Mouse (Mus musculus): ENCODE results near the gene Wif1. TPM values are rescaled to one million over a fixed set of nuclear protein-coding genes. Genes with fewer than 3 reads are reported as not detected.
A peak's percentile ranks its signal among the peaks of the same experiment; 100 is the strongest.

Wif1 gene
- polyA plus RNA-seq, 1 experiment from 2014 or later = 50.8 TPM

- no peaks in the 10 kb centered on the region for H3K4me1 ChIP-seq (ENCODE audit: control insufficient read depth, insufficient read depth, low read length)
- H3K27me3 ChIP-seq (ENCODE audit: control insufficient read depth, insufficient read depth, low read length) = no peaks in the 10 kb centered on the region
- H3K9me3 ChIP-seq (ENCODE audit: control insufficient read depth, low read length) = no peaks in the 10 kb centered on the region
- no peak overlapping the region for H3K9ac ChIP-seq (ENCODE audit: low read length)
- 6% methylated on average over 6 of the region's 6 CpGs for WGBS
- H3K4me3 ChIP-seq (ENCODE audit: low read depth, low read length) = no peak overlapping the region
- ATAC-seq (ENCODE audit: insufficient number of reproducible peaks, low FRiP score, low TSS enrichment, low read depth) (no peak), DNase-seq (ENCODE audit: low spot score) (no peak)
- H3K27ac ChIP-seq (replicated peaks; ENCODE audit: low read depth, low read length) = no peak overlapping the region
- no peak overlapping the region for H3K4me2 ChIP-seq (ENCODE audit: low read depth, severe bottlenecking)
- no peaks in the 10 kb centered on the region for H3K36me3 ChIP-seq (ENCODE audit: control insufficient read depth, insufficient read depth, low read length)
Observed at GRCm38 (mm10) chr10:121089312-121089711, 55.6 kb downstream of the Wif1 start.

GRCm38 (mm10) chr10:121090006-121090405, 56.2 kb downstream of the Wif1 start:
- H3K9ac ChIP-seq (ENCODE audit: low read length) = no peak overlapping the region
- H3K4me3 ChIP-seq (ENCODE audit: low read depth, low read length) = no peak overlapping the region
- H3K36me3 ChIP-seq (ENCODE audit: control insufficient read depth, insufficient read depth, low read length) = no peaks in the 10 kb centered on the region
- no peak overlapping the region for H3K27ac ChIP-seq (replicated peaks; ENCODE audit: low read depth, low read length)
- no peaks in the 10 kb centered on the region for H3K9me3 ChIP-seq (ENCODE audit: control insufficient read depth, low read length)
- H3K4me1 ChIP-seq (ENCODE audit: control insufficient read depth, insufficient read depth, low read length) = no peaks in the 10 kb centered on the region
- ATAC-seq (ENCODE audit: insufficient number of reproducible peaks, low FRiP score, low TSS enrichment, low read depth) (no peak), DNase-seq (ENCODE audit: low spot score) (no peak)
- no peak overlapping the region for H3K4me2 ChIP-seq (ENCODE audit: low read depth, severe bottlenecking)
- no peaks in the 10 kb centered on the region for H3K27me3 ChIP-seq (ENCODE audit: control insufficient read depth, insufficient read depth, low read length)
- 34% methylated on average over 8 of the region's 8 CpGs for WGBS

DNA sequence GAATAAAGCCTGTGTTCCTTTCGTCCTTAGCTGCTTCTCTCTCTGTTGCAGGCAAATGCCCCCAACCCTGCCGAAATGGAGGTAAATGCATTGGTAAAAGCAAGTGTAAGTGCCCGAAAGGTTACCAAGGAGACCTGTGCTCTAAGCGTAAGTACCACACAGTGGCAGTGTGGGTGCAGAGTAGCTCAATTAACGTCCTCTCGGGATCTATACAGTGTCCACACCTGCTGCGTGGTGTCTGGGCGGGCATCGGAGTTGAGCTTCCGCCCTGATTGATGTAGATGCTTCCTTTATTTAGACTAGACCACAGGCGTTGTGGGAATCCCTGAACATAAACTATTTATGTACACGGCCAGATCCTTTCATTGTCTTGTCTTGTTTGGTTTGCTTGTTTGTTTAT, 62.2 kb downstream of the Wif1 start:
- no peaks in the 10 kb centered on the region for H3K9me3 ChIP-seq (ENCODE audit: control insufficient read depth, low read length)
- H3K4me3 ChIP-seq (ENCODE audit: low read depth, low read length) = no peak overlapping the region
- H3K4me2 ChIP-seq (ENCODE audit: low read depth, severe bottlenecking) = no peak overlapping the region
- H3K36me3 ChIP-seq (ENCODE audit: control insufficient read depth, insufficient read depth, low read length) = no peaks in the 10 kb centered on the region
- H3K4me1 ChIP-seq (ENCODE audit: control insufficient read depth, insufficient read depth, low read length) = peaks cover 9% of the 10 kb centered on the region; the same call in 1 of the 2 replicates
- no peak for ATAC-seq (ENCODE audit: insufficient number of reproducible peaks, low FRiP score, low TSS enrichment, low read depth)
- no peak overlapping the region for H3K9ac ChIP-seq (ENCODE audit: low read length)
- no peak for DNase-seq (ENCODE audit: low spot score)
- H3K27ac ChIP-seq (replicated peaks; ENCODE audit: low read depth, low read length) = no peak overlapping the region
- WGBS = 64% methylated on average over 12 of the region's 12 CpGs
- H3K27me3 ChIP-seq (ENCODE audit: control insufficient read depth, insufficient read depth, low read length) = no peaks in the 10 kb centered on the region

DNA sequence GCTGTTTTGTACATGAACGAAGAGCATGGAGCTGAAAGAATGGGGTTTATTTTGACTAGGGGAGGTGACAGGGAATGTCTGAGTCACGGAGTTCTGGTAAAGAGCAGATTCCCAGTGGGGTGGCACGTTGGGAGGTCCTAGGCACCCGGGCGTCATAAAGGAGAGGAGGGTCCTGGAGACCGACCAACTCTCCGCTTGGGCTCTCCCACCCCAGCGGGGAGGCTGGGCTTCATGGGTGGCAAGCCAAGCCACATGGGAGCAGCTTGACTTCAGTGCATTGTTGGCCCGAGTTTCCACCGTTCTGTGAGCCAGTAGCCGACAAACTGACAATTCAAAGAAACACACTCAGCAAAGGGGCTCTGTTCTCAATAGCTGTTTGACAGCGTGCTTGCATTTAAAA, 64.5 kb downstream of the Wif1 start:
- H3K9ac ChIP-seq (ENCODE audit: low read length) = no peak overlapping the region
- no peaks in the 10 kb centered on the region for H3K9me3 ChIP-seq (ENCODE audit: control insufficient read depth, low read length)
- H3K4me1 ChIP-seq (ENCODE audit: control insufficient read depth, insufficient read depth, low read length) = peaks cover 9% of the 10 kb centered on the region; the same call in 1 of the 2 replicates
- WGBS = 78% methylated on average over 12 of the region's 12 CpGs
- H3K4me3 ChIP-seq (ENCODE audit: low read depth, low read length) = no peak overlapping the region
- ATAC-seq (ENCODE audit: insufficient number of reproducible peaks, low FRiP score, low TSS enrichment, low read depth) (no peak), DNase-seq (ENCODE audit: low spot score) (no peak)
- no peak overlapping the region for H3K4me2 ChIP-seq (ENCODE audit: low read depth, severe bottlenecking)
- no peaks in the 10 kb centered on the region for H3K36me3 ChIP-seq (ENCODE audit: control insufficient read depth, insufficient read depth, low read length)
- H3K27me3 ChIP-seq (ENCODE audit: control insufficient read depth, insufficient read depth, low read length) = no peaks in the 10 kb centered on the region
- H3K27ac ChIP-seq (replicated peaks; ENCODE audit: low read depth, low read length) = no peak overlapping the region

DNA sequence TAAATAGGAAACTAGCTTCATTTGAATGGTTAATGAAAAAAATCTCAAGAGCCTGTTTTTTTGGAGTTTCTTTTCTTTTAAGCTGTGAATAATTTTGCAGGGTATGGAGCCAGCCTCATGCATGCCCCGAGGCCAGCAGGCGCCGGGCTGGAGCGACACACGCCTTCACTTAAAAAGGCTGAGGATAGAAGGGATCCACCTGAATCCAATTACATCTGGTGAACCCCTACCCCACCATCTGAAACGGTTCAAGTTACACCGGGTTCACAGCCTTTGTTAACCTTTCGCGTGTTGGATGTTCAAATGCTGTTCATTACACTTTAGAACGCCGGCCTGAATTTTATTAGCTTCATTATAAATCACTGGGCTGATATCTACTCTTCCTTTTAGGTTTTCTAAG, 65.9 kb downstream of the Wif1 start:
- no peak overlapping the region for H3K27ac ChIP-seq (replicated peaks; ENCODE audit: low read depth, low read length)

DNA sequence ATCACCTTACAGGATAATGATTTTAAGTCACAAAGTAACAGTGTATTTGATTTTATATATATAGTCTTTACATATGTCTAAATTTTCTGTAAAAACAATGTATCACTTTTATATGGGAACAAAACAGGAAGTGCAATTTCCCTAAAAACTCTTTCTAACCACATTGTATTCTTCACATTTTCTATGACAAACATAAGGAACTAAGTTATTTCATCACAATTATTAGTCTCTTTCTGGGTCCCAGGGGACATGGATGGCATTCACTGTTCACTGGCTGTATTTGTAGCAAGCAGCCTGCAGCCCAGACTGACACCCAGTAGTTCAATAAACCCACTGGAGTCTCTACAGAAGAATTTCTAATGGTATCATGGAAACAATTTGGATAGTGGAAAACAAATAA, 82.4 kb downstream of the Wif1 start:
- DNase-seq (ENCODE audit: low spot score) = no peak
- ATAC-seq (ENCODE audit: insufficient number of reproducible peaks, low FRiP score, low TSS enrichment, low read depth) = no peak
- no peak overlapping the region for H3K27ac ChIP-seq (replicated peaks; ENCODE audit: low read depth, low read length)
- no peak overlapping the region for H3K4me2 ChIP-seq (ENCODE audit: low read depth, severe bottlenecking)
- no peaks in the 10 kb centered on the region for H3K9me3 ChIP-seq (ENCODE audit: control insufficient read depth, low read length)
- H3K36me3 ChIP-seq (ENCODE audit: control insufficient read depth, insufficient read depth, low read length) = no peaks in the 10 kb centered on the region
- no peak overlapping the region for H3K9ac ChIP-seq (ENCODE audit: low read length)
- no peaks in the 10 kb centered on the region for H3K4me1 ChIP-seq (ENCODE audit: control insufficient read depth, insufficient read depth, low read length)
- no peak overlapping the region for H3K4me3 ChIP-seq (ENCODE audit: low read depth, low read length)
- H3K27me3 ChIP-seq (ENCODE audit: control insufficient read depth, insufficient read depth, low read length) = no peaks in the 10 kb centered on the region

More for the DNA sequence above, 65.9 kb downstream of the Wif1 start:
- Histone ChIP-seq H3K4me2 (ENCODE audit: low read depth, severe bottlenecking) (no peak overlapping the region), H3K9ac (ENCODE audit: low read length) (no peak overlapping the region), H3K4me3 (ENCODE audit: low read depth, low read length) (no peak overlapping the region), H3K9me3 (ENCODE audit: control insufficient read depth, low read length) (no peaks in the 10 kb centered on the region; the same call in 1 of the 2 replicates), H3K36me3 (ENCODE audit: control insufficient read depth, insufficient read depth, low read length) (no peaks in the 10 kb centered on the region), H3K4me1 (ENCODE audit: control insufficient read depth, insufficient read depth, low read length) (peaks cover 9% of the 10 kb centered on the region; the same call in 1 of the 2 replicates), H3K27me3 (ENCODE audit: control insufficient read depth, insufficient read depth, low read length) (no peaks in the 10 kb centered on the region)
- DNase-seq (ENCODE audit: low spot score) (peak; percentile 80), ATAC-seq (ENCODE audit: insufficient number of reproducible peaks, low FRiP score, low TSS enrichment, low read depth) (peak; percentile 79; the same call in 1 of the 2 replicates)
- 2% methylated on average over 11 of the region's 11 CpGs for WGBS

DNA sequence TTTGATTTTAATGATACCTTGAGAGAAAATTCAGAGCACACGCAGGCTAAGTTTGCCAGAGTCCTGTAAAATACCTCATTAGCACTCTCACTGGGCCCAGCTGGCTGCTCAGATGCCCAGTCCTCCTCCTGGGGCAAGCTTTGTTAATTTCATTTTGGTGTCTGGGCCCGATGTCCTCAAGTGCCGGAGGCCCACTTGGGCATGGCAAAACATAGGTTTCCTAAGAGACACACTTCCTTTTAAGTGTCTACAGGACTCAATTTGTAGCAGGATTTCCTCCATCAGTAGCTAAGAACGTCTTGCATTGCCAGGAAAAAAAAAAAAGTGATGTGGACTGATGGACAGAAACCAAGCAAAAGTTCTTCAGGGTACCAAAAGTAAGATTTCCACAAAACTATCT, 82.9 kb downstream of the Wif1 start:
- no peaks in the 10 kb centered on the region for H3K36me3 ChIP-seq (ENCODE audit: control insufficient read depth, insufficient read depth, low read length)
- H3K9ac ChIP-seq (ENCODE audit: low read length) = no peak overlapping the region
- ATAC-seq (ENCODE audit: insufficient number of reproducible peaks, low FRiP score, low TSS enrichment, low read depth) = no peak
- WGBS = 34% methylated on average over 4 of the region's 4 CpGs
- no peaks in the 10 kb centered on the region for H3K27me3 ChIP-seq (ENCODE audit: control insufficient read depth, insufficient read depth, low read length)
- no peaks in the 10 kb centered on the region for H3K9me3 ChIP-seq (ENCODE audit: control insufficient read depth, low read length)
- no peak for DNase-seq (ENCODE audit: low spot score)
- H3K4me3 ChIP-seq (ENCODE audit: low read depth, low read length) = no peak overlapping the region
- H3K27ac ChIP-seq (replicated peaks; ENCODE audit: low read depth, low read length) = no peak overlapping the region
- H3K4me2 ChIP-seq (ENCODE audit: low read depth, severe bottlenecking) = no peak overlapping the region
- H3K4me1 ChIP-seq (ENCODE audit: control insufficient read depth, insufficient read depth, low read length) = no peaks in the 10 kb centered on the region

- no peak overlapping the region for H3K4me3 ChIP-seq (ENCODE audit: low read depth, low read length)
- H3K36me3 ChIP-seq (ENCODE audit: control insufficient read depth, insufficient read depth, low read length) = no peaks in the 10 kb centered on the region
- H3K27ac ChIP-seq (replicated peaks; ENCODE audit: low read depth, low read length) = no peak overlapping the region
- ATAC-seq (ENCODE audit: insufficient number of reproducible peaks, low FRiP score, low TSS enrichment, low read depth) (no peak), DNase-seq (ENCODE audit: low spot score) (no peak)
- H3K4me2 ChIP-seq (ENCODE audit: low read depth, severe bottlenecking) = no peak overlapping the region
- H3K4me1 ChIP-seq (ENCODE audit: control insufficient read depth, insufficient read depth, low read length) = no peaks in the 10 kb centered on the region
- no peak overlapping the region for H3K9ac ChIP-seq (ENCODE audit: low read length)
- H3K27me3 ChIP-seq (ENCODE audit: control insufficient read depth, insufficient read depth, low read length) = no peaks in the 10 kb centered on the region
- 85% methylated on average over 6 of the region's 6 CpGs for WGBS
- H3K9me3 ChIP-seq (ENCODE audit: control insufficient read depth, low read length) = no peaks in the 10 kb centered on the region
Observed at GRCm38 (mm10) chr10:121120751-121121150, 87.0 kb downstream of the Wif1 start.

DNA sequence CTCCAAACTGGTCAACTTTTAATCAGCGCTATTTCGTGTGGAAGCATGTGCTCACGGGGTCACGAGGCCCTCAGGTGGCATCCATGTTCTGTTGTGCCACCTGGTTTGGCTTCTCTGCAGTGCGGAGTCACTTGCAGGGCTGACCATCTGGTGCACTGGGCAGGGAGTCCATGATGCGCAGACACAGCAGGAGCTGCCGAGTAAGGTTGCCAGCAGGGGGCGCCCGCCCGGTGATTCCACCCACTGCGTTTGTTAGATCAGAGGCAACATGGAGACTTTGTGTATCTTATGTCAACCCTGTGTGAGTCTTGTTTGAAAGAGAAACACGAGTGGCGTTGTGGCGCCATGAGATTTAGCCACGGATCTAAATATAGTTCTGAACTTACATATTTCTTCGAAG, 90.7 kb downstream of the Wif1 start:
- H3K36me3 ChIP-seq (ENCODE audit: control insufficient read depth, insufficient read depth, low read length) = no peaks in the 10 kb centered on the region
- no peaks in the 10 kb centered on the region for H3K4me1 ChIP-seq (ENCODE audit: control insufficient read depth, insufficient read depth, low read length)
- H3K9me3 ChIP-seq (ENCODE audit: control insufficient read depth, low read length) = no peaks in the 10 kb centered on the region
- H3K9ac ChIP-seq (ENCODE audit: low read length) = no peak overlapping the region
- 94% methylated on average over 16 of the region's 16 CpGs for whole genome bisulfite sequencing
- H3K4me3 ChIP-seq (ENCODE audit: low read depth, low read length) = no peak overlapping the region
- H3K4me2 ChIP-seq (ENCODE audit: low read depth, severe bottlenecking) = no peak overlapping the region
- no peak overlapping the region for H3K27ac ChIP-seq (replicated peaks; ENCODE audit: low read depth, low read length)
- H3K27me3 ChIP-seq (ENCODE audit: control insufficient read depth, insufficient read depth, low read length) = no peaks in the 10 kb centered on the region
- DNase-seq (ENCODE audit: low spot score) = no peak
- no peak for ATAC-seq (ENCODE audit: insufficient number of reproducible peaks, low FRiP score, low TSS enrichment, low read depth)

Data from limb, embryonic 11.5 days (tissue).